Mouse (Mus musculus): ENCODE measurements around the gene Gnl2.

DNA sequence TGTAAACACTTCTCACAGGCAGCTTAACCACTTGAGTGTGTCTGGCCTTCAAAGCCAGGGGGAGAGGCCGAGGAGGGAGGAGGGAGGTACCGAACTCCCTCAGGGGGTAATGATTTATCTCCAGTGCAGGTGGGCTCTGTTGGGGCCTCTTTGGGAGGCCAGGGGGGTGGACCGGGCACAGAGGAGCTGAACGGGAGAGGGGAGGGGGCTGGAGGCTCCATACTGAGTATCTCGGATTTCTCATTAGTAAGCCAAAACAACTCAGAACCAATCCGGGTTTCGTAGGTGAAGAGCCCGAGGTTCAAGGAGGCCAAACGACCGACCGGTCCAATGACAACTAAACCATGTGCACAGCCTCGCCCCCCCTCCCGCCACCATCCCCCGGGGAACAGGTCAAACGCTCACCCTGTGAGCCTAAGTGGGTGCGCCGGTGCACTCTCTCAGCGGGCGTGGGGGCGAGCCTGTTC is 26.6 kb upstream of the Gnl2 start:
- TF ChIP-seq CTCF (IDR thresholded peaks at IDR 0.05; ENCODE audit: extremely low read depth, insufficient read depth, insufficient read length, insufficient replicate concordance) (no peak), POLR2A (IDR thresholded peaks at IDR 0.05; ENCODE audit: low read depth, low read length) (no peak)
